Mouse (Mus musculus) liver, embryonic 14.5 days (tissue): ENCODE measurements at regions not wholly inside any gene's neighbourhood (a gene's known extent, or its start where the extent isn't known, plus 50 kb on each side); places are given as distances from the start of the nearest gene placed in this dataset.
"Not testable (repeated sequence)": the region's sequence is repeated elsewhere in the genome, so short reads cannot be mapped to it uniquely, and the experiment has no call there.

Experiments used
- ATAC-seq: fragments of 200-750 bp; cut with Nextera tagmentation; 2 replicates; pipeline ENCODE4 v1.8.0; 2017; ENCODE audit warnings: moderate number of reproducible peaks, mild to moderate bottlenecking, moderate library complexity; ENCODE audit not compliant: insufficient read depth
- DNase-seq, 3 experiments: peaks; one replicate each; pipeline ENCODE4 v3.0.0-alpha.2; 2012 to 2013; ENCODE audit warnings: low read depth in 3 of 3, low spot score in 3 of 3
- H3K27ac ChIP-seq: fragments of 300-500 bp; sonication (generic); 2 replicates; pipeline ENCODE4 v1.5.1; 2014; ENCODE audit warnings: moderate library complexity, mild to moderate bottlenecking, control low read depth, inconsistent platforms
- H3K27me3 ChIP-seq: fragments of 300-500 bp; sonication (generic); 2 replicates; pipeline ENCODE4 v1.6.1; 2014; ENCODE audit warnings: mild to moderate bottlenecking, low read length, moderate library complexity; ENCODE audit not compliant: control insufficient read depth, insufficient read depth
- H3K36me3 ChIP-seq: fragments of 300-500 bp; sonication (generic); replicated peaks from 2 replicates; pipeline ENCODE4 v1.6.1; 2014; ENCODE audit warnings: low read depth; ENCODE audit not compliant: control insufficient read depth, insufficient read depth
- H3K4me1 ChIP-seq, 2 experiments: fragments of 200-500 bp in 1 of 2; fragments of 300-500 bp in 1 of 2; sonication (generic) in 1 of 2; replicated peaks; 2 replicates each; pipeline ENCODE4 v1.6.1; 2012 to 2014; ENCODE audit warnings: antibody characterized with exemption in 1 of 2, inconsistent platforms in 1 of 2, low read length in 1 of 2; ENCODE audit not compliant: control insufficient read depth in 2 of 2, insufficient read depth in 2 of 2
- H3K4me2 ChIP-seq: fragments of 300-500 bp; sonication (generic); 2 replicates; pipeline ENCODE4 v1.6.1; 2014; ENCODE audit warnings: low read depth, mild to moderate bottlenecking, control low read depth, moderate library complexity
- H3K4me3 ChIP-seq, 2 experiments: fragments of 200-500 bp in 1 of 2; fragments of 300-500 bp in 1 of 2; sonication (generic) in 1 of 2; 2 replicates each; pipeline ENCODE4 v1.5.1; 2012 to 2014; ENCODE audit warnings: low read depth in 2 of 2, low read length in 2 of 2, mild to moderate bottlenecking in 2 of 2, control low read depth in 1 of 2, inconsistent platforms in 1 of 2, moderate library complexity in 1 of 2; ENCODE audit not compliant: insufficient read depth in 1 of 2
- H3K9ac ChIP-seq: fragments of 300-500 bp; sonication (generic); replicated peaks from 2 replicates; pipeline ENCODE4 v1.6.1; 2014; ENCODE audit warnings: mild to moderate bottlenecking, control low read depth, moderate library complexity
- H3K9me3 ChIP-seq: fragments of 300-500 bp; sonication (generic); 2 replicates; pipeline ENCODE4 v1.6.1; 2016; ENCODE audit warnings: low read length, mixed read lengths; ENCODE audit not compliant: control insufficient read depth
- CTCF ChIP-seq: IDR thresholded peaks from 2 replicates; pipeline ENCODE4 v1.5.1; 2016; ENCODE audit warnings: antibody characterized with exemption, low read depth, control low read depth
- EP300 ChIP-seq: IDR thresholded peaks from 2 replicates; pipeline ENCODE4 v1.6.1; 2016; ENCODE audit warnings: antibody characterized with exemption, low read depth
- WGBS: fragments of 180-500 bp; shearing (Covaris S2); extraction: QIAGEN DNeasy Blood & Tissue Kit; methylation state at CpG from one replicate; pipeline ENCODE4 v1.1.7; 2014; ENCODE audit not compliant: insufficient replicate concordance; 5-methylcytosine and 5-hydroxymethylcytosine counted together

DNA sequence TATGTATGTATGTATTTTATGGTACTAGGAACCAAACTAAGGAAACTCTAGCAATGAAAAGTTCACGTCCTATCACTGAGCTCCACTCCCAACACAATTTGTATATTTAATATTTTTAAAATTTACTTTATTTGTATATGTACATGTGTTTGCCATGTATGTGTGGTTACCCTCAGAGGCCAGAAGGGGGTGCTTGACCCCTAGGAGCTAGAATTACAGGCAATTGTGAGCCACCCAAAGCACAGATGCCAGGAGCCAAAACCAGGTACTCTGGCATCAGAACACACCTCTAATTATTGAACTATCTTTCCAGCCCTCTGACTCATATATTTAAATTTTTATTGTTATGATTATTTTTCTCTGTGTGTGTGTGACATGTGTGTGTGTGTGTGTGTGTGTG, 91.5 kb downstream of the Otx2 start:
- H3K4me3 ChIP-seq, result no peak overlapping the region
- H3K4me2 ChIP-seq, result no peak overlapping the region
- H3K9me3 ChIP-seq, result no peaks in the 10 kb centered on the region
- WGBS, result 65% methylated on average over 1 of the region's 1 CpGs
- no peak overlapping the region for H3K9ac ChIP-seq
- no peak overlapping the region for H3K27ac ChIP-seq
- H3K27me3 ChIP-seq, result no peaks in the 10 kb centered on the region
- no peak for TF ChIP-seq EP300
- TF ChIP-seq CTCF, result peak; percentile 44
- H3K4me1 ChIP-seq, result peaks cover 7 to 17% of the 10 kb centered on the region in 2 experiments
- ATAC-seq (no peak), DNase-seq (no peak)
- no peaks in the 10 kb centered on the region for H3K36me3 ChIP-seq

GRCm38 (mm10) chr14:48581308-48581707, 92.3 kb downstream of the Otx2 start:
- peaks cover 7 to 17% of the 10 kb centered on the region in 2 experiments for H3K4me1 ChIP-seq
- 14% methylated on average over 2 of the region's 2 CpGs for WGBS
- not testable (repeated sequence) for H3K27me3 ChIP-seq, ATAC-seq, DNase-seq, H3K4me2 ChIP-seq, H3K9me3 ChIP-seq, H3K9ac ChIP-seq, H3K4me3 ChIP-seq, H3K36me3 ChIP-seq, H3K27ac ChIP-seq

- Histone ChIP-seq H3K27me3 (no peaks in the 10 kb centered on the region), H3K4me3 (no peak overlapping the region), H3K4me2 (peak overlapping the region; percentile 52), H3K27ac (peak overlapping the region; percentile 52), H3K36me3 (no peaks in the 10 kb centered on the region), H3K4me1 (peaks cover 7 to 17% of the 10 kb centered on the region in 2 experiments), H3K9me3 (no peaks in the 10 kb centered on the region), H3K9ac (peak overlapping the region; percentile 27)
- WGBS, result 7% methylated on average over 9 of the region's 9 CpGs
- peak; percentile 40 to 53 (median 46) for DNase-seq
- peak; percentile 62 for TF ChIP-seq EP300
- TF ChIP-seq CTCF, result no peak
- peak; percentile 92 for ATAC-seq
Observed at GRCm38 (mm10) chr14:48580396-48580795, 93.2 kb downstream of the Otx2 start.

- 33% methylated on average over 5 of the region's 5 CpGs for WGBS
- DNase-seq (peak in 2 of 3 experiments; percentile 17 to 24), ATAC-seq (peak; percentile 84)
- peak overlapping the region; percentile 27 for H3K9ac ChIP-seq
- H3K9me3 ChIP-seq, result no peaks in the 10 kb centered on the region
- H3K36me3 ChIP-seq, result no peaks in the 10 kb centered on the region
- H3K27me3 ChIP-seq, result no peaks in the 10 kb centered on the region
- TF ChIP-seq EP300, result no peak
- peak overlapping the region; percentile 52 for H3K27ac ChIP-seq
- peak overlapping the region; percentile 52 for H3K4me2 ChIP-seq
- H3K4me3 ChIP-seq, result no peak overlapping the region
- peaks cover 7 to 17% of the 10 kb centered on the region in 2 experiments for H3K4me1 ChIP-seq
Observed at GRCm38 (mm10) chr14:48579985-48580384, 93.6 kb downstream of the Otx2 start.
